Mouse (Mus musculus) lung, adult 2 months (tissue): Measurements from ENCODE around the gene Hyal3.

ENCODE experiments used
- CTCF ChIP-seq: fragments of 200-500 bp; IDR thresholded peaks from 2 replicates; pipeline ENCODE4 v1.5.1; 2011; ENCODE audit warnings: mild to moderate bottlenecking, low read length, control low read depth; ENCODE audit not compliant: insufficient read depth
- POLR2A ChIP-seq: fragments of 200-500 bp; IDR thresholded peaks from 2 replicates; pipeline ENCODE4 v1.6.1; 2011; ENCODE audit warnings: low read depth, mild to moderate bottlenecking, control low read depth, low read length, borderline replicate concordance; ENCODE audit errors: extremely low read depth

GRCm38 (mm10) chr9:107617461-107617860, 36.8 kb downstream of the Hyal3 start:
- no peak for TF ChIP-seq CTCF
- TF ChIP-seq POLR2A, result no peak
